Mouse (Mus musculus) hindbrain, postnatal 0 days (tissue): Measurements from ENCODE around the gene Fpr-rs6. TPM values are rescaled to one million over a fixed set of nuclear protein-coding genes. Genes with fewer than 3 reads are reported as not detected.

ENCODE experiments used
- ATAC-seq: fragments of 200-750 bp; cut with Nextera tagmentation; 2 replicates; pipeline ENCODE4 v1.8.0; 2017; ENCODE audit warnings: mild to moderate bottlenecking, moderate TSS enrichment, moderate library complexity
- DNase-seq: peaks from one replicate; pipeline ENCODE4 v3.0.0-alpha.2; 2015; ENCODE audit warnings: low spot score
- H3K27ac ChIP-seq: fragments of 300-500 bp; sonication (generic); 2 replicates; pipeline ENCODE4 v1.5.1; 2014; ENCODE audit warnings: mild to moderate bottlenecking
- H3K27me3 ChIP-seq: fragments of 300-500 bp; sonication (generic); 2 replicates; pipeline ENCODE4 v1.6.1; 2014; ENCODE audit warnings: low read length, mixed read lengths; ENCODE audit not compliant: insufficient read depth
- H3K36me3 ChIP-seq: fragments of 300-500 bp; sonication (generic); 2 replicates; pipeline ENCODE4 v1.6.1; 2014; ENCODE audit warnings: low read length, mixed read lengths; ENCODE audit not compliant: insufficient read depth
- H3K4me1 ChIP-seq: fragments of 300-500 bp; sonication (generic); 2 replicates; pipeline ENCODE4 v1.6.1; 2014; ENCODE audit warnings: antibody characterized with exemption, low read length, mixed read lengths; ENCODE audit not compliant: insufficient read depth
- H3K4me2 ChIP-seq: fragments of 300-500 bp; sonication (generic); 2 replicates; pipeline ENCODE4 v1.6.1; 2014; ENCODE audit warnings: low read depth, mild to moderate bottlenecking, low read length, moderate library complexity, mixed read lengths
- H3K4me3 ChIP-seq: fragments of 300-500 bp; sonication (generic); 2 replicates; pipeline ENCODE4 v1.5.1; 2014; ENCODE audit warnings: low read length
- H3K9ac ChIP-seq: fragments of 300-500 bp; sonication (generic); replicated peaks from 2 replicates; pipeline ENCODE4 v1.6.1; 2014; ENCODE audit warnings: mild to moderate bottlenecking, low read length, moderate library complexity, mixed read lengths
- H3K9me3 ChIP-seq: fragments of 300-500 bp; sonication (generic); 2 replicates; pipeline ENCODE4 v1.6.1; 2016; ENCODE audit warnings: low read length, mixed read lengths
- CTCF ChIP-seq: IDR thresholded peaks from 2 replicates; pipeline ENCODE4 v1.5.1; 2016; ENCODE audit warnings: antibody characterized with exemption, control low read depth, low read depth
- polyA plus RNA-seq: library from polyadenylated mRNA; unstranded; fragments of >200 nt; fragmentation: Nextera tagmentation; extraction: Ambion mirVana; gene quantifications from 2 replicates; pipeline ENCODE4 v1.2.1, GENCODE M21; 2015
- total RNA-seq: library from RNA; depleted of rRNA; stranded (reverse); fragments of >200 nt; gene quantifications from 2 replicates; pipeline ENCODE4 v1.2.3, GENCODE M21; 2014; rRNA removed

Fpr-rs6 gene
- total RNA-seq (not detected in 2 replicates), polyA plus RNA-seq (not detected in 2 replicates)

DNA sequence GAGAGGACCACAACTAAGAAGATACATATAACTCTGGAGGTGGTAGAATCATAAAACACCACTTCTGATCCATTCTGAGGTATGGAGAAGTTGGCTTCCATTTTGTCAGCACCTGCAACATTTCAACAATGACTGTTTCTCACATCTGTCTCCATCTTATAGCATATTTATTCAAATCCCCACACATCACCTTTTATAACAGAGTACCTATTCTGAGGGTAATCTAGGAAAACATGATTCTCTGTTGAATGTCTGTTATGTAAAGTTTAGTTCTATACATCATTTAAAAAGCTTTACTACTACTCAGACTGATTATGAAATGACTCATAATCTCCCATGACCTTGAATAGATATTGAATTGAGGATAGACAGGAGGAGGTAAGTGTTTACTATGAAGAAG lies at the start of gene Fpr-rs6:
Gene Fpr-rs6, minus strand, starts transcription at position 101 of the 400 bp plus-strand sequence.
- Histone ChIP-seq H3K27ac (no peak within 1 kb of the TSS), H3K4me3 (no peak within 1 kb of the TSS), H3K4me1 (no peaks in the 10 kb centered on the region), H3K36me3 (no peaks in the 10 kb centered on the region), H3K9me3 (peaks cover 19% of the 10 kb centered on the region), H3K27me3 (no peaks in the 10 kb centered on the region), H3K4me2 (no peak within 1 kb of the TSS), H3K9ac (no peak within 1 kb of the TSS)
- no peak for TF ChIP-seq CTCF
- ATAC-seq (no peak), DNase-seq (no peak)

Other genes starting within 250 kb of the Fpr-rs6 start
- gene Vmn2r104, start 134.8 kb downstream of the Fpr-rs6 start, total RNA-seq = not detected in 2 replicates
- gene Vmn2r104, start 134.8 kb downstream of the Fpr-rs6 start, polyA plus RNA-seq = not detected in 2 replicates
- not detected in 2 replicates for gene Fpr-rs7, start 68.9 kb downstream of the Fpr-rs6 start, total RNA-seq
- gene Fpr-rs7, start 68.9 kb downstream of the Fpr-rs6 start, polyA plus RNA-seq = not detected in 2 replicates
- gene Vmn2r105, start 52.0 kb upstream of the Fpr-rs6 start, total RNA-seq = not detected in 2 replicates
- not detected in 2 replicates for gene Vmn2r105, start 52.0 kb upstream of the Fpr-rs6 start, polyA plus RNA-seq
- gene Vmn2r106, start 102.5 kb upstream of the Fpr-rs6 start, total RNA-seq = not detected in 2 replicates
- not detected in 2 replicates for gene Vmn2r106, start 102.5 kb upstream of the Fpr-rs6 start, polyA plus RNA-seq
- gene Vmn2r107, start 162.1 kb upstream of the Fpr-rs6 start, total RNA-seq = not detected in 2 replicates
- gene Vmn2r107, start 162.1 kb upstream of the Fpr-rs6 start, polyA plus RNA-seq = not detected in 2 replicates
- gene Vmn1r224, start 231.0 kb upstream of the Fpr-rs6 start, total RNA-seq = not detected in 2 replicates
- gene Vmn1r224, start 231.0 kb upstream of the Fpr-rs6 start, polyA plus RNA-seq = not detected in 2 replicates